Mouse (Mus musculus) neural tube, embryonic 14.5 days (tissue): ENCODE measurements around the gene Kbtbd12. TPM values are rescaled to one million over a fixed set of nuclear protein-coding genes. Genes with fewer than 3 reads are reported as not detected.

ENCODE experiments used
- ATAC-seq: fragments of 200-750 bp; cut with Nextera tagmentation; 2 replicates; pipeline ENCODE4 v1.8.0; 2017; ENCODE audit warnings: low read depth, mild to moderate bottlenecking, moderate TSS enrichment, moderate library complexity
- H3K27ac ChIP-seq: fragments of 300-500 bp; sonication (generic); 2 replicates; pipeline ENCODE4 v1.5.1; 2014; ENCODE audit warnings: low read depth, mild to moderate bottlenecking, control low read depth, low read length, moderate library complexity, mixed read lengths
- H3K27me3 ChIP-seq: fragments of 300-500 bp; sonication (generic); 2 replicates; pipeline ENCODE4 v1.6.1; 2014; ENCODE audit warnings: low read length; ENCODE audit not compliant: control insufficient read depth, insufficient read depth
- H3K36me3 ChIP-seq: fragments of 300-500 bp; sonication (generic); 2 replicates; pipeline ENCODE4 v1.6.1; 2014; ENCODE audit warnings: low read length, mixed read lengths; ENCODE audit not compliant: control insufficient read depth, insufficient read depth
- H3K4me1 ChIP-seq: fragments of 300-500 bp; sonication (generic); 2 replicates; pipeline ENCODE4 v1.6.1; 2014; ENCODE audit warnings: low read length; ENCODE audit not compliant: control insufficient read depth, insufficient read depth
- H3K4me2 ChIP-seq: fragments of 300-500 bp; sonication (generic); 2 replicates; pipeline ENCODE4 v1.6.1; 2014; ENCODE audit warnings: mild to moderate bottlenecking, low read depth, low read length, control low read depth
- H3K4me3 ChIP-seq: fragments of 300-500 bp; sonication (generic); 2 replicates; pipeline ENCODE4 v1.5.1; 2014; ENCODE audit warnings: low read depth, low read length, control low read depth, mixed read lengths
- H3K9ac ChIP-seq: fragments of 300-500 bp; sonication (generic); replicated peaks from 2 replicates; pipeline ENCODE4 v1.6.1; 2014; ENCODE audit warnings: low read depth, mild to moderate bottlenecking, control low read depth, low read length, mixed read lengths
- H3K9me3 ChIP-seq: fragments of 300-500 bp; sonication (generic); 2 replicates; pipeline ENCODE4 v1.6.1; 2016; ENCODE audit warnings: low read length; ENCODE audit not compliant: control insufficient read depth
- WGBS: fragments of 180-500 bp; shearing (Covaris S2); extraction: QIAGEN DNeasy Blood & Tissue Kit; methylation state at CpG from one replicate; pipeline ENCODE4 v1.1.7; 2014; 5-methylcytosine and 5-hydroxymethylcytosine counted together
- polyA plus RNA-seq: library from polyadenylated mRNA; unstranded; fragments of >200 nt; fragmentation: Nextera tagmentation; extraction: Ambion mirVana; gene quantifications from 2 replicates; pipeline ENCODE4 v1.2.1, GENCODE M21; 2014

Gene Kbtbd12
- polyA plus RNA-seq, 1 experiment from 2014 or later: 0.55 TPM

- no peaks in the 10 kb centered on the region for H3K27me3 ChIP-seq
- H3K9me3 ChIP-seq: no peaks in the 10 kb centered on the region
- no peak overlapping the region for H3K27ac ChIP-seq
- no peak overlapping the region for H3K4me3 ChIP-seq
- no peak overlapping the region for H3K4me2 ChIP-seq
- no peak for ATAC-seq
- WGBS: 88% methylated on average over 4 of the region's 4 CpGs
- H3K4me1 ChIP-seq: no peaks in the 10 kb centered on the region
- no peak overlapping the region for H3K9ac ChIP-seq
- H3K36me3 ChIP-seq: no peaks in the 10 kb centered on the region
Measured at GRCm38 (mm10) chr6:88583950-88584349, 53.8 kb downstream of the Kbtbd12 start.

GRCm38 (mm10) chr6:88576495-88576894 lies 61.3 kb downstream of the Kbtbd12 start:
- Histone ChIP-seq H3K27me3 (no peaks in the 10 kb centered on the region), H3K9ac (no peak overlapping the region)
- 87% methylated on average over 11 of the region's 11 CpGs for WGBS

GRCm38 (mm10) chr6:88566676-88567075 lies 71.1 kb downstream of the Kbtbd12 start:
- 11% methylated on average over 7 of the region's 7 CpGs for WGBS
- Histone ChIP-seq H3K27me3 (peaks cover 11% of the 10 kb centered on the region), H3K4me1 (no peaks in the 10 kb centered on the region), H3K36me3 (no peaks in the 10 kb centered on the region), H3K9me3 (no peaks in the 10 kb centered on the region), H3K9ac (no peak overlapping the region), H3K27ac (no peak overlapping the region), H3K4me2 (no peak overlapping the region), H3K4me3 (no peak overlapping the region)
- no peak for ATAC-seq

More at GRCm38 (mm10) chr6:88576495-88576894, 61.3 kb downstream of the Kbtbd12 start:
- H3K36me3 ChIP-seq: no peaks in the 10 kb centered on the region
- no peak overlapping the region for H3K27ac ChIP-seq
- H3K4me3 ChIP-seq: no peak overlapping the region
- no peaks in the 10 kb centered on the region for H3K4me1 ChIP-seq
- no peak for ATAC-seq
- no peaks in the 10 kb centered on the region for H3K9me3 ChIP-seq
- no peak overlapping the region for H3K4me2 ChIP-seq

GRCm38 (mm10) chr6:88565033-88565432 lies 72.7 kb downstream of the Kbtbd12 start:
- ATAC-seq: no peak
- Histone ChIP-seq H3K9me3 (no peaks in the 10 kb centered on the region), H3K4me1 (no peaks in the 10 kb centered on the region), H3K4me2 (no peak overlapping the region), H3K27ac (no peak overlapping the region), H3K27me3 (peaks cover 11% of the 10 kb centered on the region), H3K9ac (no peak overlapping the region), H3K36me3 (no peaks in the 10 kb centered on the region), H3K4me3 (no peak overlapping the region)
- WGBS: 42% methylated on average over 6 of the region's 6 CpGs

GRCm38 (mm10) chr6:88560156-88560555 lies 77.6 kb downstream of the Kbtbd12 start:
- H3K4me3 ChIP-seq: no peak overlapping the region
- H3K27me3 ChIP-seq: no peaks in the 10 kb centered on the region
- H3K9ac ChIP-seq: no peak overlapping the region
- no peaks in the 10 kb centered on the region for H3K4me1 ChIP-seq
- H3K9me3 ChIP-seq: no peaks in the 10 kb centered on the region
- no peak overlapping the region for H3K27ac ChIP-seq
- no peak for ATAC-seq
- H3K4me2 ChIP-seq: no peak overlapping the region
- H3K36me3 ChIP-seq: no peaks in the 10 kb centered on the region
- 93% methylated on average over 4 of the region's 4 CpGs for WGBS

GRCm38 (mm10) chr6:88559688-88560087 lies 78.1 kb downstream of the Kbtbd12 start:
- 30% methylated on average over 5 of the region's 5 CpGs for WGBS
- no peak overlapping the region for H3K4me3 ChIP-seq
- H3K27ac ChIP-seq: no peak overlapping the region
- peak; percentile 49; the same call in 1 of the 2 replicates for ATAC-seq
- no peak overlapping the region for H3K4me2 ChIP-seq
- no peaks in the 10 kb centered on the region for H3K27me3 ChIP-seq
- H3K36me3 ChIP-seq: no peaks in the 10 kb centered on the region
- no peaks in the 10 kb centered on the region for H3K4me1 ChIP-seq
- H3K9me3 ChIP-seq: no peaks in the 10 kb centered on the region
- H3K9ac ChIP-seq: no peak overlapping the region

GRCm38 (mm10) chr6:88558076-88558475 lies 79.7 kb downstream of the Kbtbd12 start:
- Histone ChIP-seq H3K36me3 (no peaks in the 10 kb centered on the region), H3K27ac (no peak overlapping the region), H3K27me3 (no peaks in the 10 kb centered on the region), H3K9me3 (no peaks in the 10 kb centered on the region), H3K4me2 (no peak overlapping the region), H3K9ac (no peak overlapping the region), H3K4me1 (no peaks in the 10 kb centered on the region), H3K4me3 (no peak overlapping the region)
- WGBS: 77% methylated on average over 1 of the region's 1 CpGs
- ATAC-seq: no peak

GRCm38 (mm10) chr6:88557548-88557947 lies 80.2 kb downstream of the Kbtbd12 start:
- Histone ChIP-seq H3K36me3 (no peaks in the 10 kb centered on the region), H3K27me3 (no peaks in the 10 kb centered on the region), H3K4me2 (no peak overlapping the region), H3K4me1 (no peaks in the 10 kb centered on the region), H3K27ac (no peak overlapping the region), H3K4me3 (no peak overlapping the region), H3K9ac (no peak overlapping the region), H3K9me3 (no peaks in the 10 kb centered on the region)
- ATAC-seq: no peak
- WGBS: 6% methylated on average over 4 of the region's 4 CpGs

- no peak overlapping the region for H3K4me3 ChIP-seq
- ATAC-seq: no peak
- no peaks in the 10 kb centered on the region for H3K27me3 ChIP-seq
- H3K4me2 ChIP-seq: no peak overlapping the region
- no peak overlapping the region for H3K27ac ChIP-seq
- no peaks in the 10 kb centered on the region for H3K4me1 ChIP-seq
- no peaks in the 10 kb centered on the region for H3K9me3 ChIP-seq
- no peak overlapping the region for H3K9ac ChIP-seq
- WGBS: 93% methylated on average over 2 of the region's 2 CpGs
- no peaks in the 10 kb centered on the region for H3K36me3 ChIP-seq
Measured at GRCm38 (mm10) chr6:88549916-88550315, 87.8 kb downstream of the Kbtbd12 start.
